Mouse (Mus musculus): ENCODE data around the gene Fosb. TPM values are rescaled to one million over a fixed set of nuclear protein-coding genes. Genes with fewer than 3 reads are reported as not detected.

The Fosb gene
- total RNA-seq, 2 experiments from 2014 or later: 0.48 to 0.60 TPM

GRCm38 (mm10) chr7:19307739-19308453 lies 2.0 kb downstream of the Fosb start:
- intact Hi-C loops (cut with DNase I): no loop called here
- peak; percentile 80 to 86 for DNase-seq

GRCm38 (mm10) chr7:19306819-19307738 lies 2.8 kb downstream of the Fosb start:
- intact Hi-C loops (cut with DNase I): no loop called here
- DNase-seq: no peak

- intact Hi-C loops (cut with DNase I): no loop called here
- no peak for DNase-seq
Measured at GRCm38 (mm10) chr7:19305796-19306765, 3.8 kb downstream of the Fosb start.

- DNase-seq: no peak
- intact Hi-C loops (cut with DNase I): no loop called here
Measured at GRCm38 (mm10) chr7:19305413-19305735, 4.5 kb downstream of the Fosb start.

GRCm38 (mm10) chr7:19304501-19305412 lies 5.1 kb downstream of the Fosb start:
- intact Hi-C loops (cut with DNase I): no loop called here
- no peak for DNase-seq

- peak; percentile 83 to 91 for DNase-seq
- intact Hi-C loops (cut with DNase I): no loop called here
Measured at GRCm38 (mm10) chr7:19303770-19304169, 6.1 kb downstream of the Fosb start.

GRCm38 (mm10) chr7:19303046-19303305 lies 6.9 kb downstream of the Fosb start:
- intact Hi-C loops (cut with DNase I): no loop called here
- DNase-seq: no peak

- intact Hi-C loops (cut with DNase I): no loop called here
- DNase-seq: no peak
Measured at GRCm38 (mm10) chr7:19302264-19303045, 7.4 kb downstream of the Fosb start.

- DNase-seq: no peak
- intact Hi-C loops (cut with DNase I): no loop called here
Measured at GRCm38 (mm10) chr7:19301461-19302263, 8.2 kb downstream of the Fosb start.

GRCm38 (mm10) chr7:19300501-19301421 lies 9.1 kb downstream of the Fosb start:
- intact Hi-C loops (cut with DNase I): loop anchor here (1.0 kb wide), 2 partner anchors 15 to 43 kb away; no protein-coding TSS in a partner anchor
- peak; percentile 87 to 91 for DNase-seq

- peak; percentile 45 to 74 for DNase-seq
- intact Hi-C loops (cut with DNase I): loop anchor here (5.0 kb wide), 1 partner anchor 122 kb away; the partner anchor contains the start of gene Eml2
Measured at GRCm38 (mm10) chr7:19299194-19299593, 10.7 kb downstream of the Fosb start.

- intact Hi-C loops (cut with DNase I): loop anchor here (5.0 kb wide), 1 partner anchor 120 kb away; the partner anchor contains the start of gene Eml2
- no peak for DNase-seq
Measured at GRCm38 (mm10) chr7:19297794-19298193, 12.1 kb downstream of the Fosb start.

GRCm38 (mm10) chr7:19297034-19297433 lies 12.8 kb downstream of the Fosb start:
- intact Hi-C loops (cut with DNase I): loop anchor here (5.0 kb wide), 1 partner anchor 120 kb away; the partner anchor contains the start of gene Eml2
- no peak for DNase-seq

- DNase-seq: peak; percentile 97 to 100
- intact Hi-C loops (cut with DNase I): loop anchor here (5.0 kb wide), 1 partner anchor 118 kb away; the partner anchor contains the start of gene Eml2
Measured at GRCm38 (mm10) chr7:19295503-19296185, 14.2 kb downstream of the Fosb start.

GRCm38 (mm10) chr7:19290969-19291596 lies 18.8 kb downstream of the Fosb start:
- intact Hi-C loops (cut with DNase I): no loop called here
- DNase-seq: peak; percentile 73 to 79

GRCm38 (mm10) chr7:19284763-19285162 lies 25.1 kb downstream of the Fosb start:
- intact Hi-C loops (cut with DNase I): loop anchor here (1.0 to 5.0 kb wide), 2 partner anchors 16 to 107 kb away; partner anchors contain the start of gene Eml2
- peak; percentile 54 to 76 for DNase-seq

All from heart, postnatal 10 days (tissue).